Mouse (Mus musculus) embryonic fibroblast, embryonic 13.5 days (primary cell): ENCODE measurements around the gene Retsat. TPM values are rescaled to one million over a fixed set of nuclear protein-coding genes. Genes with fewer than 3 reads are reported as not detected.

Source experiments
- H3K27ac ChIP-seq: 2 replicates; pipeline ENCODE4 v1.5.1; 2012; ENCODE audit warnings: low read length, control low read depth, inconsistent platforms; ENCODE audit not compliant: insufficient read depth
- H3K4me1 ChIP-seq: 2 replicates; pipeline ENCODE4 v1.6.1; 2011; ENCODE audit warnings: low read length; ENCODE audit not compliant: control insufficient read depth, insufficient read depth
- H3K4me3 ChIP-seq: 2 replicates; pipeline ENCODE4 v1.5.1; 2011; ENCODE audit warnings: mild to moderate bottlenecking, control low read depth, low read length; ENCODE audit not compliant: insufficient read depth
- CTCF ChIP-seq: IDR thresholded peaks from 2 replicates; pipeline ENCODE4 v1.5.1; 2011; ENCODE audit warnings: mild to moderate bottlenecking, control low read depth, low read length, moderate library complexity, borderline replicate concordance; ENCODE audit not compliant: insufficient read depth
- POLR2A ChIP-seq: IDR thresholded peaks from 2 replicates; pipeline ENCODE4 v1.6.1; 2011; ENCODE audit warnings: low read depth, mild to moderate bottlenecking, control low read depth, low read length, moderate library complexity
- polyA plus RNA-seq: library from polyadenylated mRNA; stranded (reverse); fragments of >200 nt; gene quantifications from 2 replicates; pipeline ENCODE4 v1.2.4, GENCODE M21; 2011; ENCODE audit warnings: low read depth; ENCODE audit not compliant: missing spikeins, insufficient read length

Gene Retsat
- polyA plus RNA-seq, 1 experiment: 12.3 TPM

DNA sequence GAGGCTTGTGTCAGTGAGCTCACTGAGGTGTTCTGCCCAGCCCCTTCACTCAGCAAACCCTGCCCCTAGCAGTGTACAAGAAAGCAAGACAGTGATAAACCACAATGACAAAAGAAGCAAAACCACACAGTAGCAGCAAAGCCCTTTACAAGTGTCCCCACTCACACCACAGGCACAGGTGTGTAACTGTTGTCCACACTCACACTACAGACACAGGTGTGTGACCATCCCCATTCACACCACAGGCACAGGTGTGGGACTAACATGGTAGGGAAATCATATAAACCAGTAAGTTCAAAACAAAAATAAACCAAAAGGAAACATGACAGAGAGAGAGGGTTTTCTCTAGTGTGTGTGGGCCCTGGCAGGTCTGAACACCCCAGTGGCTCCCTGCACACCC is 10.0 kb upstream of the Retsat start:
- Histone ChIP-seq H3K4me3 (no peak overlapping the region), H3K4me1 (no peaks in the 10 kb centered on the region), H3K27ac (no peak overlapping the region)
- TF ChIP-seq CTCF (no peak), POLR2A (no peak)

DNA sequence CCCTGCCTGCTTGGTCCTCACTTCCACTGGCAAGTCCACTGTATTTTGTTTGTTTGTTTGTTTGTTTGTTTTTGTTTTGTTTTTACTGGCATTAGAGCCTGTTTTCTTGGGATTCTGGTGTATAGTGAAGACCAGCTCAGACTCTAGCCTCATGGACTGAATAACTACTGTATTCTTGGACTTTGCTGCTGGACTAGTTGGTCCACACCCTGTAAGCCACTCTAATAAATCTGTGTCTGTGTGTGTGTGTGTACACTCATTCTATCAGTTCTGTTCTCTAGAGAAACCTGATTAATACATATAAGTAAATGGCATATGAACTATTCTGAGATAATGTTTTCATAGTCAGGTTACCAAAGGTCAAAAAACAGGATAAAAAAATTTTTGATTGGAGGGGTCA is 8.2 kb upstream of the Retsat start:
- H3K4me3 ChIP-seq: no peak overlapping the region
- no peak overlapping the region for H3K27ac ChIP-seq
- H3K4me1 ChIP-seq: no peaks in the 10 kb centered on the region
- no peak for TF ChIP-seq POLR2A
- no peak for TF ChIP-seq CTCF

DNA sequence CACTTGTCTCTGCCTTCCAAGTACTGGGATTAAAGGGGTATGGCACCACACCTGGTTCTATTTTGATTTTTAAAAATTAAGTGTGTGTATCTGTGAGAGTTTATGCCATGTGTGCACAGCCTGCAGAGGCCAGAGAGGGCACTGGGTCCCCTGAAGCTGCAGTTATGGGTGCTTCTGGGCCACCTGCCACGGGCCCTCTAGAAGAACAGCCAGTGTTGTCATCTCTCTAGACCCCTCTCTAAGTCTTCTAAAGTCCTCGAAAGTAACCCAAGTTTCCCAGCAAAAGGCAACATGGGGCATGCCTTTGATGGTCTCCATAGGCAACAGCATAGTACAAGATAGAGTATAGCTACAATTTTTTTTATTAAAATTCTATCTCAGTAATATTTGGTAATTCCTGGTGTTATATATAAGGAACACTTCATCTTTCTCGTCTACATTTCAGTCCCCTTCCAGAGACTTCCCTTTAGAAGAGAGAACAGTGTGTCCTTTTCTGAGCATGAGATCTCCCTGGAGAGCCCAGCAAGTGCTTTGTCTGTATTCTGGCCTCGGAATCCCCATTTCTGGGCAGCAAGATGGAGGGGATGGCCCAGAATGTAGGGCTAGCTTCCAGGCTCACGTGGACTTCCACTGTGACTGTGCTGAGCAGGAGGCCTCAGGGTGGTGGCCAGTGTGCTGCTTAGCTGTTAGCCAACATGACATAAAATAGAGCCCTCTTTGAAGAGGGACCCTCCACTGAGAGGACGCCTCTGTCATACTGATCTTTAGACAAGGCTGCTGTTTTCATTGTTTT is 5.1 kb upstream of the Retsat start:
- TF ChIP-seq POLR2A (no peak), CTCF (no peak)
- Histone ChIP-seq H3K27ac (no peak overlapping the region), H3K4me3 (no peak overlapping the region), H3K4me1 (0 out of 2 replicates have a peak, but pooled peaks cover 2% of the 10 kb centered on the region)

DNA sequence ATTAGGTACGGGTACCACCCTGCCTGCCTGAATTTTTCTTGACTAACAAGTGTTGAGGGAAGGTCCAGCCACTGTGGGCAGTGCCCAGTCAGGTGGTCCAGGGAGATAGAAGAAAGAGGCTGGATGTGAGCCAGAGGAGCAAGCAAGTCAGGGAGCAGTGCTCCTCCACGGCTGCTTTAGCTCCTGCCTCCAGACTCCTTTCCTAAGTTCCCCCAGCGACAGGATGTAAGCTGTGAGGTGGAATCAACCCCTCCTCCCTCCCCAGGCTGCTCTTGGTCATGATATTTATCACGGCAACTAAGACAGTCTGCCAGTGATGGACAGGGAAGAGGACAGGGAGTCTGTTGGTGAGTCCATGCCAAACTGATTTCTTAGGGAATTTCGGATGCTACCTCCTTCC is 4.4 kb upstream of the Retsat start:
- H3K4me3 ChIP-seq: no peak overlapping the region
- peaks cover 2% of the 10 kb centered on the region; the same call in 1 of the 2 replicates for H3K4me1 ChIP-seq
- H3K27ac ChIP-seq: no peak overlapping the region
- TF ChIP-seq POLR2A (no peak), CTCF (no peak)

DNA sequence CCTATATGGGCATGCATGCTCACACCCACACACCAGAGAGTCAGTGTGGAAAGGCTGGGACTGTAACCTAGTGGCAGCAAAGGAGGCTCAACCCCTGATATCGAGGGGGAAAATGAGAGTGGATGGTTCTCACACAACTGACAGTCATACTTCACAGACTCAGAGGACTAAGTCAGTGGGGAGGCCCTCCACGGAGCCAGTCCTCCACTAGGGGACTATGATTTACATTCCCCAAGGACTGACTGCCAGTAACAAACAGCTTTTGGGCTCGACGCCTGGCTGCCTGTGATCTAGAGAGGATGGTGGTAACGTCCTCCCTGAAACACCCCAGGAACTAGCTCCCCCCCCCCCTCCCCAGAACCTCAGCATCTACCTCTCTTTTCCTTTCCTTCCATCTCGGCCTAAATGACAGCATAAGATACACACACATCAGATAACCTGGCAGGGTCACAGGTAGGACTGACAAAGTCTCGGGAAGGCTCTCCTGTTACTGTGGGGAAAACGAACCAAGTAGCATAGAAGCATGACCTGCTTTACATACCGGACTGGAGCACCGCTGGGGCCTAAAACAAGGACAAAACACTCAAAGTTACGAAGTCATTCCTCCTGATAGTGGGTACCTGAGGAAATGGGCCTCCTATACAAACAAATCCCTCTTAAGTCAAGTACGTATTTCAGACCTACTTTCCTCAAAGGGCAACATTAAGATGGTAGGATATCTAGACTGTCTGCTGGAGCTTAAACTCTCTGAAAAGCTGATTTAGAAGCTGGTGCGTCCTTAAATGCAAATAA is 996 bp upstream of the Retsat start:
- peak overlapping the region; percentile 67 for H3K4me3 ChIP-seq
- H3K4me1 ChIP-seq: peaks cover 2% of the 10 kb centered on the region; the same call in 1 of the 2 replicates
- no peak overlapping the region for H3K27ac ChIP-seq
- no peak for TF ChIP-seq POLR2A
- no peak for TF ChIP-seq CTCF

DNA sequence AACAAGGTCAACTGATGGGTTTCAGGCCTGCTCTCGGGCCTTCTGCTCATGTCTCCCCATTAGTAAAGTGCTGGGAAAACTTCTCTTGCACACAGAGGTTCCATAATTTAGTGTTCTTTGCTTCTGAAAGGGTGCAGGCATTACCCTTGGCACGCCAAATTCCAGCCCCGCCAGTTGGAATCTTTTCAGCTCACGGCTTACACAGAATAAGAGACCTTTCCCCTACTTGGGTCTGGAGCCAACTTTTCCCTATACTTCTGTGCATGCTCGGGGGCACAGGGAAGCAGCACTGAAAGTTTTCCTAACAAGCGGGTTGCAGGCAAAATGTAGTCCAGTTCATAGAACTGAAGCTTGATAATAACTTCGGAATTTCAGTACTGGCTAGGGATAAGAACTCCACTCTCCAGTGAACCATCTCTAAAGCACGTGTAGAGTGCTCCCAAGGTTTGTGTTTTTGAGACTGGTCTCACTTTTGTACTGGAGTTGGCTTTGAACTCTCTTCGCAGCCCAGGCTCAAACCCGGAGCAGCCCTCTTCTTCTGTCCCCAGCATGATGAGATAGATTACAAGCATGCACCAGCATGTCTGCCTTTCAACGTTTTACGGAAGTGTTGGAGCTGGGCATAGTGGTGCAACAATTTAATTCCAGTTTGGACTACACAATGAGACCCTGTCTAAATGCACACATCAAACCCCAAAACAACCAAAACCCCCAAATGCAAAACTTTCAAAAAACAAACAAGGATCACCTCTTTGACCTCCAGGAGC is 699 bp downstream of the Retsat start:
- Histone ChIP-seq H3K4me1 (peaks cover 2% of the 10 kb centered on the region; the same call in 1 of the 2 replicates), H3K27ac (no peak overlapping the region)
- TF ChIP-seq CTCF: no peak
- no peak for TF ChIP-seq POLR2A

DNA sequence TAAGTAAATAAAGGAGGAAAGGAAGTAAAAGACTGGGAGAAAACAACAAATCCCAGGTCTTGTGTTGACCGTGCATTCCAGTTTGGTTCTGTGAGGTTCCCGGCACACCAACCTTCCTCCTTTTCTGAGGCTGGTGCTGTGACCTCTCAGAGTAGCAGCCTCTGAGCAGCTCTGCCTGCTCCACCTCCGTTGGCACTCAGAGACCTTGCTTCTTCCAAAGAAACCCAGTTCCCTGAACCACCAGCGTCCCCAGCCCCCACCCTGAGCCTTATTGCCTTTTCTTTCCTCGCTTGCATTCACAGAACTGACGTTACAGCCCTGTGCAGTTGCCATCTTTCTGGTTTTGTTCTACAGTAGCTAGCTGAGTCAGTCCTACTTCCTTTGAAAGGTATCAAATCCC is 1.9 kb downstream of the Retsat start:
- H3K27ac ChIP-seq: no peak overlapping the region
- TF ChIP-seq CTCF: no peak
- TF ChIP-seq POLR2A: no peak
- H3K4me3 ChIP-seq: no peak overlapping the region
- peaks cover 2% of the 10 kb centered on the region; the same call in 1 of the 2 replicates for H3K4me1 ChIP-seq

More for the DNA sequence above, 699 bp downstream of the Retsat start:
- peak overlapping the region; percentile 52 for H3K4me3 ChIP-seq

DNA sequence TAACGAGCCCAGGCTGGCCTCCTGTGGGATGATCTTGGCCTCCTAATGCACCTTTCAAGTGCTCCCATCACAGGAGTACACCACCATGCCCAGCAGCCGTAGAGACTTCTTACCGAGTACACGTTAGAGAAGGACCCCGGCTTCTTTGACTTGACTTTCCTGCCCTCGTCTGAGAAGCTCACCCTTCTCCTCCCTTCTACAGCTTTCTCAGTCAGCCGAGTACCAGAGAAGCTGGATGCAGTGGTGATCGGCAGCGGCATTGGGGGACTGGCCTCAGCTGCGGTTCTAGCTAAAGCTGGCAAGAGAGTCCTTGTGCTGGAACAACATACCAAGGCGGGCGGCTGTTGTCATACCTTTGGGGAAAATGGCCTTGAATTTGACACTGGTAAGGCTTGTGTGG is 2.5 kb downstream of the Retsat start:
- Histone ChIP-seq H3K4me3 (no peak overlapping the region), H3K4me1 (peaks cover 2% of the 10 kb centered on the region; the same call in 1 of the 2 replicates), H3K27ac (no peak overlapping the region)
- TF ChIP-seq CTCF (no peak), POLR2A (no peak)

DNA sequence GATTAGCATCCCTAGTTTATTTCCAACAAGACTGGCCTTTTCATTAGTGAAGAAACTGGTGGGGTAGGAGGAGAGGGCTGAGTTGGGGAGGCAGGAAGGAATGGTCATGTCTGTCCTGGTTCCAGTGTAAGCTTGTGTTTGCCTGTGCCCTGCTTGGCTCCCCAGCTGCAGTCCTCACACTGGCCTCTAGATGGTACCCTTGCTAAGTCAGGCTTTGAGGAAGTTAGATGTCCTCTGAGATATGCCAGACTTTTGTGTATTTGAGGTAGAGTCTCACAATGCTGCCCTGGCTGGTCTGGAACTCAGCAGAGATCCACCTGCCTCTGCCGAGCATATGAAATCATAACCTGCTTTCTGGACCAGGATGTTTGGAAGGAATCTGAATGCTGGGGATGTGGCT is 3.5 kb downstream of the Retsat start:
- Histone ChIP-seq H3K4me1 (peaks cover 2% of the 10 kb centered on the region; the same call in 1 of the 2 replicates), H3K27ac (no peak overlapping the region), H3K4me3 (no peak overlapping the region)
- TF ChIP-seq CTCF (peak; percentile 80; the same call in 1 of the 2 replicates), POLR2A (no peak)

DNA sequence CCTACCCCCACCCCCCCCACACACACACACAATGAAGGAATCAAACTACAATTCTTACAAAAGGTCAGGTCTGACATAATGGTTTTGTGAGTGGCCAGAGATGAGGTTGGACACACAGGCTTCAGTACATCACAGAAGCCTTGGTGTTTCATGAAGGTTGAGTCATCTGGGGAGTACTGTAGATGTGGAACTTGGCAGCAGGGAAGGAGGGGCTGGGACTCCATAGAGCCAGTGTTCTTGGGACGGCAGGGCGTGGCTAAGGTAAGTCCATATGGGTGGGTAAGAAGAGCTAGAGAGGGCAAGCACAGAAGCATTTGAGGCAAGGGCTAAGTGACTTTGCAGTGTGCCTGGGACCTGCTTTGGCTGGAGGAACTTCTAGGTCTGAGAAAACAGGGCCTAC is 5.8 kb downstream of the Retsat start:
- TF ChIP-seq CTCF: no peak
- TF ChIP-seq POLR2A: no peak
- no peak overlapping the region for H3K27ac ChIP-seq

More for the DNA sequence above, 5.8 kb downstream of the Retsat start:
- Histone ChIP-seq H3K4me3 (no peak overlapping the region), H3K4me1 (no peaks in the 10 kb centered on the region; the same call in 1 of the 2 replicates)
